Mouse (Mus musculus) mesoderm, embryonic 11.5 days (tissue): ENCODE data around the gene Kansl1.

Source experiments
- DNase-seq: peaks from one replicate; pipeline ENCODE4 v3.0.0-alpha.2; 2012; ENCODE audit warnings: low read depth, low spot score

Kansl1 gene

GRCm38 (mm10) chr11:104309377-104310225 is 159.1 kb downstream of the Kansl1 start:
- no peak for DNase-seq

DNA sequence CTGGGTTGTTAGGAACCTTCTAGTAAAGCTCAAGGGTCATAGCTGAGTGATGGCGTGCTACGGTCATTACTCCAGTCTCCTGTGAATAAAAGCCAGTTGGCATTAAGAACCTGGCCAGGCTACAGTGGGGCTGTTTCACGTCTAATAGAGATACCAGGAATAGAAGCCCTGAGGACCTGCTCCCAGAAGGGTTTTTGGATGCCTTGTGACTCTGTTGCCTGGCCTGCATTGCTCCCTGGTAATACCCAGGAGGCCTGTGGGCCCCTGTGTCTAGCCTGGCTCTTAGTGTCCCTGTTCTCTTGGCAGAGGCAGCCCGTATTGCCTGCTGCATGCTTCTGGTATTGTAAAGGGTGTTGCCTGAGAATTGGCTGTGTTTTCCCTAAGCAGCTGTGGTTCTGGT is 161.5 kb downstream of the Kansl1 start:
- no peak for DNase-seq

GRCm38 (mm10) chr11:104306483-104306882 is 162.2 kb downstream of the Kansl1 start:
- DNase-seq: no peak

DNA sequence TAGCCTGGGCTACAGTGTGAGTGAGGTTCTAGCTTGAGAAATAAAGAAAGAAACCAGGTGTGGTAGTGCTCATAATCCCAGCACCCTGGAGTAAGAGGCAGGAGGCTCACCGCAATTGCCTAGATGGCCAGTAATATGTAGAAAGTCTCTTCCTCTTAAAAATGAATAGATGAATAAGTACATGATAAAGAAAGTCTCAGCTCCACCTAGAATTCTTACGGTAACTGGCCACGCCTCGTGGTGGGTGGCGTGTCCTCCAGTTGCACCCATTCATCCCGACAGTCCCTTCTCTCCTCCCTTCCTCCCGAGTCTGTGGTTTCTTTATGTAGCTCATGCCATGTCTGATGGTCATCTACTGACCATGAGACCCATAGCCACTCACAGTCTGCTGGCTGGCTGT is 162.9 kb downstream of the Kansl1 start:
- no peak for DNase-seq

DNA sequence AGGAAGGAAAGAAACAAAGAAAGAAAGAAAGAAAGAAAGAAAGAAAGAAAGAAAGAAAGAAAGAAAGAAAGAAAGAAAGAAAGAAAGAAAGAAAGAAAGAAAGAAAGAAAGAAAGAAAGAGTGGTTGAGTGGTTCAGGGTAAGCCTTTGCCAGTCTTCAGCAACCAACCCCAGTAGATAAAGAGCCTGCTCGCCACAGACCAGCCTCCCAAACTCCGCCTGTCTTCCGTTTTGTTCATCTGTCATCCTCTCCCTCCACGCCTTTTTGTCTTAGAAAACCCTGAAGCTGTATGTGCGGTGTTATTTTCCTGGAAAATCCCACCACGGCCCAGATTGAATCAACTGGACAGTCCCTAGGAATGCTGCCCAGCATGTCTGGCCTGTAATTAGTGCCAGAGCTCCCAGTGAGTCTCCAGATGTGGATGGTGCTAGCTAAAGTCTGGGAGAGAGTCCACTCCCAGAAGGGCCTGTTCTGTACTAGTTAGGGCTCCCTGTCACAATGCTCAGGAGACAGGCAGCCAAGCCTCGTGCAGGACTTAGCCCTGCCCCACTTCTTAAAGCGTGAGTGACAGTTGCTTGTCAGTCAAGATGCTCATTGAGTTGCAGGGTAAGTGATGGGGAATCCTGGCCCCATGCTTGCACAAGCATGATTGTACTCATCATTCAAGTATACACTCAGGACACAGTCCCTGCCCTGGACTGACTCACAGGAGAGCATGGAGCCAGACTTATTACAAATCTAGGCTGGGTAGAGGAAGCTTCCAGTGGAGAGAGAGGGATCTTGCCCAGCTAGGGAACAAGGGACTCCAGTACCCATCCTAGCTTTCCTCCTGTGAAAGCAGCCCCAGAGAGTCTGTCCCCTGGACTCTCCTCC is 165.3 kb downstream of the Kansl1 start:
- DNase-seq: no peak

DNA sequence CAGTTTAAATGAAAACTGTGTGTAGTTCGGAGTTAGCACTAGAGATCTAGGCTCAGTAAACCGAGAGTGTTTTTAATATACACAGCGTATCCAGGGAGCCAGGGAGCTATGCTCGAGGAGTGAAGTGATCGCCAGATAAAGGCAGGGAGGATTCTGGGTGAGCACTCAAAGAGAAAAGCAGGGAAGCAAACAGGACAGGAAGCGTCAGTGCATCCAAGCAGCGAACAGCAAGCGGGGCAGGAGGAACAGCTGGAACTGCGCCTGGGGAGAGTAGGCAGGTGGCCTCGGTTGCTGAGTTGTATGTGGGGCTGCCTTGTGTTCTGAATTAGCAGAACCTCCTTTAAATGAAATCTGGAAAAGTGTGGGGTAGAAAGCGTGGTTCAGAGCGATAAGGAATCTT is 166.0 kb downstream of the Kansl1 start:
- no peak for DNase-seq

DNA sequence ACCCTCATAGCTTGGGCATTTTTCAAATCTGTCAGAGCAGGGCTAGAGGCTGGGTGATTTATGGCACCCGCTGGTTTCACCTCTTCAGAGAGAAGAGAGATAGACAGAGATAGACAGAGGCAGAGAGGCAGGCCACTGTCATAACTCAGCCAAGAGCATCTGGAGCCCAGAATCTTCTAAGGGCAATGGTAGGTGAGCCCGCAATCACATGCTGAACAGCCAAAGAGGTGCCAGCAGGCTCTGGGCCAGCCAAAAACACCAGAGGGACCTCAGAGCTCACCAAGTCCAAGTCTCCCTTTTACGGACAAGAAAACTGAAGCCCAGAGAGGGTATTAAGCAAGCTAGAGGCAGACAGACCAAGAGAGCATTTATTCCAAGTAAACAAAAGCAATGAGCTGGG is 171.0 kb downstream of the Kansl1 start:
- no peak for DNase-seq

GRCm38 (mm10) chr11:104295656-104296055 is 173.0 kb downstream of the Kansl1 start:
- DNase-seq: peak; percentile 39

GRCm38 (mm10) chr11:104295145-104295544 is 173.5 kb downstream of the Kansl1 start:
- no peak for DNase-seq

- DNase-seq: no peak
Observed at GRCm38 (mm10) chr11:104293241-104293640, 175.4 kb downstream of the Kansl1 start.

DNA sequence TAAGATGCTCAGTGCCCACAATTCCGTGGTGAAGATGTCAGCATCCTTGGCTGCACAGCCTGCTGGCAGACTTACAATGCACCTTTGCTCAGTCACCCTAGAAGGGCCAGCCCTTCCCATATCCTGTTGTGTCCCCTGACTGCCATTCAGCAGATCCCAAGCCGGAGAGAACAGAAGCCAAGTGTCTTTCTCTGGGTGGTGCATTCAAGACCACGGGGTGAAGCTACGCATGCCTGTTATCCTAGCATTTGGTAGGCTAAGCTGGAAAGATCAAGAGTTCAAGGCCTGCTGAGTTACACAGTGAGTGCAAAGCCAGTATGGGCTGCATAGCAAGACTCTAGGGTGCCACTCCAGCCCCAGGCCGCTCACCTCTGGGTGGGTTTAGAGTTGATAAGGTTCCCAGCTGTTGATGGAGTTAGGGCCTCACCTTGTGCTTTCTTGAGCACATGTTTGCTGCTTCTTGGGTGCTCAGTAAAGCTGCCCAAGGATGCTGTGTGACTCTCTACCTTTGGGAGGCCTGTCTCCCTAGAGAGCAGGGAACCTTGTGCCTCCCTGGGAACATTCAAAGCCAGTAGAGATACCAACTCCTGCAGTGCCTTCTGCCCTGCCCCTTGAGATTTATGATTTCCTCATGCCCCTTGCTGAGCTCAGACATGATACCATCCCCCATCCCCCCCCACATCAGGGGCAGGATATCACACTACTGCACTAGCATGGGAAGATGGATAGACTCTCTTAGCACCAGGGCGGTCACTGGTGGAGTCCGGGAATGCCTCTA is 176.0 kb downstream of the Kansl1 start:
- no peak for DNase-seq

- peak; percentile 79 for DNase-seq
Observed at GRCm38 (mm10) chr11:104289199-104290031, 179.2 kb downstream of the Kansl1 start.

GRCm38 (mm10) chr11:104288835-104289198 is 179.8 kb downstream of the Kansl1 start:
- no peak for DNase-seq

DNA sequence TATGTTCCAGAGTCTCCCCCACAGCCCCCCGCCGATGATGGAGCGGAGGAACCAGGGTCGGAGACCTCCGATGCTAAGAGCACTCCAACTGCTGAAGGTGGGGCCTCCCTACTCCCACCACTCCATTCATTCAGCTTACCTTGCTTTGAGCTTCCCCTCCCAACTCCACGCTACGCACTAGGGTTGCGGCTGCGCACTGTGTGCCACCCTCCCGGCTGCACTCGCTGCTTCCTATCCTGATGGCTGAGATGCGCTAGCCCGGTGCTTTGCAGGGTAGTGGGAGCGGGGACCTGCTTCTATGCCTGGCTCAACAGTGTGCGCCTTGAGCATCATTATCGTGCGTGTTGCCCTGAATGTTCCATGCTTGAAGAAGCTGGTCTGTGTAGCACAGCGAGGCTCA is 181.5 kb downstream of the Kansl1 start:
- DNase-seq: no peak
